Mouse (Mus musculus) liver, embryonic 14.5 days (tissue): ENCODE results near the gene Fcgrt. TPM values are rescaled to one million over a fixed set of nuclear protein-coding genes. Genes with fewer than 3 reads are reported as not detected.

Experiments used
- ATAC-seq: fragments of 200-750 bp; cut with Nextera tagmentation; 2 replicates; pipeline ENCODE4 v1.8.0; 2017; ENCODE audit warnings: moderate number of reproducible peaks, mild to moderate bottlenecking, moderate library complexity; ENCODE audit not compliant: insufficient read depth
- DNase-seq, 3 experiments: peaks; one replicate each; pipeline ENCODE4 v3.0.0-alpha.2; 2012 to 2013; ENCODE audit warnings: low read depth in 3 of 3, low spot score in 3 of 3
- H3K27ac ChIP-seq: fragments of 300-500 bp; sonication (generic); 2 replicates; pipeline ENCODE4 v1.5.1; 2014; ENCODE audit warnings: moderate library complexity, mild to moderate bottlenecking, control low read depth, inconsistent platforms
- H3K27me3 ChIP-seq: fragments of 300-500 bp; sonication (generic); 2 replicates; pipeline ENCODE4 v1.6.1; 2014; ENCODE audit warnings: mild to moderate bottlenecking, low read length, moderate library complexity; ENCODE audit not compliant: control insufficient read depth, insufficient read depth
- H3K36me3 ChIP-seq: fragments of 300-500 bp; sonication (generic); replicated peaks from 2 replicates; pipeline ENCODE4 v1.6.1; 2014; ENCODE audit warnings: low read depth; ENCODE audit not compliant: control insufficient read depth, insufficient read depth
- H3K4me1 ChIP-seq, 2 experiments: fragments of 200-500 bp in 1 of 2; fragments of 300-500 bp in 1 of 2; sonication (generic) in 1 of 2; replicated peaks; 2 replicates each; pipeline ENCODE4 v1.6.1; 2012 to 2014; ENCODE audit warnings: antibody characterized with exemption in 1 of 2, inconsistent platforms in 1 of 2, low read length in 1 of 2; ENCODE audit not compliant: control insufficient read depth in 2 of 2, insufficient read depth in 2 of 2
- H3K4me2 ChIP-seq: fragments of 300-500 bp; sonication (generic); 2 replicates; pipeline ENCODE4 v1.6.1; 2014; ENCODE audit warnings: low read depth, mild to moderate bottlenecking, control low read depth, moderate library complexity
- H3K4me3 ChIP-seq, 2 experiments: fragments of 200-500 bp in 1 of 2; fragments of 300-500 bp in 1 of 2; sonication (generic) in 1 of 2; 2 replicates each; pipeline ENCODE4 v1.5.1; 2012 to 2014; ENCODE audit warnings: low read depth in 2 of 2, low read length in 2 of 2, mild to moderate bottlenecking in 2 of 2, control low read depth in 1 of 2, inconsistent platforms in 1 of 2, moderate library complexity in 1 of 2; ENCODE audit not compliant: insufficient read depth in 1 of 2
- H3K9ac ChIP-seq: fragments of 300-500 bp; sonication (generic); replicated peaks from 2 replicates; pipeline ENCODE4 v1.6.1; 2014; ENCODE audit warnings: mild to moderate bottlenecking, control low read depth, moderate library complexity
- H3K9me3 ChIP-seq: fragments of 300-500 bp; sonication (generic); 2 replicates; pipeline ENCODE4 v1.6.1; 2016; ENCODE audit warnings: low read length, mixed read lengths; ENCODE audit not compliant: control insufficient read depth
- CTCF ChIP-seq: IDR thresholded peaks from 2 replicates; pipeline ENCODE4 v1.5.1; 2016; ENCODE audit warnings: antibody characterized with exemption, low read depth, control low read depth
- EP300 ChIP-seq: IDR thresholded peaks from 2 replicates; pipeline ENCODE4 v1.6.1; 2016; ENCODE audit warnings: antibody characterized with exemption, low read depth
- WGBS: fragments of 180-500 bp; shearing (Covaris S2); extraction: QIAGEN DNeasy Blood & Tissue Kit; methylation state at CpG from one replicate; pipeline ENCODE4 v1.1.7; 2014; ENCODE audit not compliant: insufficient replicate concordance; 5-methylcytosine and 5-hydroxymethylcytosine counted together
- polyA plus RNA-seq, 2 experiments: library from polyadenylated mRNA; depleted of rRNA in 1 of 2; stranded (reverse) in 1 of 2; unstranded in 1 of 2; fragments of >200 nt; fragmentation: Nextera tagmentation in 1 of 2; extraction: Ambion mirVana in 1 of 2; gene quantifications; 2 replicates each; pipeline versions ENCODE4 v1.2.1 to v1.2.3; 2012 to 2014

The Fcgrt gene
- polyA plus RNA-seq, 2 experiments: 14.9 to 35.5 TPM

DNA sequence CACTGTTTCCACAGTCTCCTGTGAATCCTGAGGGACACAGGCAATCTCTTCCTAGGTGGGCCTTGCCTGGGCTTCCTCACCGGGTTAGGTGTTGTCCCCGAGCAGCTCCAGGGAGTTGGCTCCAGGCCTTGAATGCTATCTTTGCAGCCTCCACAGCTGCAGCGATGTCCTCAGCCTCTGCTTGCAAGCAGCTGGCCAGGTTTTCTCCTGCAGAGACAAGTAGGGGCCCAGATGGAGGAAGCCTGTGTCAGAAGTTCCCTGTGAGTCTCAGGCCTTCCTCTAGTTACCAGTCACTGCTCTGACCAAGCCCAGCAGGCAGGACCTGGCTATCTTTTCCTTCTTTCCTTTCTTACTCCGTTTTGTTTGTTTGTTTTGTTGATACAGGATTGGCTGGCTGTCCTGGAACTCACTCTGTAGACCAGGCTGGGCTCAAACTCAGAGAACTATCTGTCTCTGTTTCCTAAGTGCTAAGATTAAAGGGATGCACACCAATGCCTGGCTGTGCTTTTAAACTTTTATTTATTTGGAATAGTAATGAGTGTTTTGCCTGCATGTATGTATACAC lies 45.0 kb upstream of the Fcgrt start:
- no peak overlapping the region for H3K4me2 ChIP-seq
- WGBS: 60% methylated on average over 4 of the region's 4 CpGs
- DNase-seq (no peak), ATAC-seq (no peak)
- no peak overlapping the region for H3K9ac ChIP-seq
- peaks cover 5 to 10% of the 10 kb centered on the region in 2 experiments; a peak in 3 of 4 replicates for H3K4me1 ChIP-seq
- no peaks in the 10 kb centered on the region for H3K36me3 ChIP-seq
- no peaks in the 10 kb centered on the region for H3K9me3 ChIP-seq
- no peaks in the 10 kb centered on the region for H3K27me3 ChIP-seq
- TF ChIP-seq CTCF: no peak
- no peak for TF ChIP-seq EP300
- no peak overlapping the region for H3K27ac ChIP-seq
- no peak overlapping the region for H3K4me3 ChIP-seq

DNA sequence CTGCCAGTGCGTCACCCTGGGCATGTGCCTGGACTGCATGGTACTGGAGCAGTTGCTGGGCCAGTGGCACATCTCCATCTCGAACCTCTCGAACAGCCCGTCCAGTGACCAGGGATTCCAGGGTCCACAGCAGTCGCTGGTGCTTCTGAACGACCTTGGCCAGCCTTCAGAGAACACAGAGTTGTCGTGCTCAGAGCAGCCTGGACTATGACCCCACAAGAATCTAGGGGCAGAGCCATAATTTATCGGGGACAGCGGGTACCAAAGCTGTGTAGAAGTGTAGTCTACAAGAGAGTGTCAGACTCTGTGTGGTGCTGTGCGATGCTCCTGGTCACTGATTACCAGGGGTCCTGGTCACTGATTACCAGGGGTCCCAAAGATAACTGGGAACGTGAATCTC lies 44.2 kb upstream of the Fcgrt start:
- no peak overlapping the region for H3K27ac ChIP-seq
- DNase-seq (no peak), ATAC-seq (no peak)
- no peak overlapping the region for H3K9ac ChIP-seq
- peaks cover 0 to 7% of the 10 kb centered on the region in 2 experiments; a peak in 1 of 4 replicates for H3K4me1 ChIP-seq
- WGBS: 81% methylated on average over 11 of the region's 11 CpGs
- H3K4me2 ChIP-seq: no peak overlapping the region
- H3K9me3 ChIP-seq: no peaks in the 10 kb centered on the region
- TF ChIP-seq EP300 (no peak), CTCF (no peak)
- H3K27me3 ChIP-seq: no peaks in the 10 kb centered on the region
- H3K36me3 ChIP-seq: no peaks in the 10 kb centered on the region
- H3K4me3 ChIP-seq: no peak overlapping the region

DNA sequence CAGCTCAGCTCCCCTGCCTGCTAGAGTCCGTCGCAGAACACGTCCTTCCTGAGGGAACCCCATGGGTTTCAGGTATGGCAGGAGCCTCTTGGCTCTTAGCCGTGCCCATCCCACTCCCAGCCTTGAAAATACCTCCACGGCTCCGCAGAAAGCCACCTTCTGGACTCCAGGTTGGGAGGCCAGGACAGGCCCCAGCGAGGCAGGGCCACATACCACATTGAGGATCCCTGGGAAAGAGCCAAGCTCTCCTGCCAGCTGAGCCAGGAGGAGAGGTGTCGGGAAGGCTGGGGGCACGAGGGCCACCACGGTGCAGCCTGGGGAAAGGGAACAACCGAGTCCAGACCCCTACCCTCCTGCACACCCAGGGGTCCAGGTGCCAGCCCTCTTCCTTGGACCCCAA lies 43.6 kb upstream of the Fcgrt start:
- Histone ChIP-seq H3K27ac (no peak overlapping the region), H3K4me3 (no peak overlapping the region), H3K4me1 (peaks cover 0 to 7% of the 10 kb centered on the region in 2 experiments; a peak in 1 of 4 replicates), H3K9me3 (no peaks in the 10 kb centered on the region), H3K36me3 (no peaks in the 10 kb centered on the region), H3K9ac (no peak overlapping the region), H3K4me2 (no peak overlapping the region), H3K27me3 (no peaks in the 10 kb centered on the region)
- ATAC-seq: no peak
- DNase-seq: no peak
- WGBS: 85% methylated on average over 11 of the region's 11 CpGs
- TF ChIP-seq CTCF (no peak), EP300 (no peak)

- no peaks in the 10 kb centered on the region for H3K27me3 ChIP-seq
- no peaks in the 10 kb centered on the region for H3K9me3 ChIP-seq
- H3K27ac ChIP-seq: no peak overlapping the region
- no peak overlapping the region for H3K4me2 ChIP-seq
- no peak overlapping the region for H3K4me3 ChIP-seq
- 0 out of 4 replicates have a peak, but pooled peaks cover 0 to 1% of the 10 kb centered on the region in 2 experiments for H3K4me1 ChIP-seq
- WGBS: 90% methylated on average over 8 of the region's 8 CpGs
- DNase-seq: no peak
- ATAC-seq: no peak
- no peak overlapping the region for H3K9ac ChIP-seq
- no peaks in the 10 kb centered on the region for H3K36me3 ChIP-seq
- TF ChIP-seq CTCF: no peak
- no peak for TF ChIP-seq EP300
Measured at GRCm38 (mm10) chr7:45145460-45145859, 41.8 kb upstream of the Fcgrt start.

- H3K9me3 ChIP-seq: no peaks in the 10 kb centered on the region
- H3K9ac ChIP-seq: no peak overlapping the region
- DNase-seq (no peak), ATAC-seq (no peak)
- H3K27ac ChIP-seq: no peak overlapping the region
- no peak overlapping the region for H3K4me2 ChIP-seq
- no peak overlapping the region for H3K4me3 ChIP-seq
- 0 out of 4 replicates have a peak, but pooled peaks cover 0 to 3% of the 10 kb centered on the region in 2 experiments for H3K4me1 ChIP-seq
- WGBS: 78% methylated on average over 13 of the region's 13 CpGs
- H3K36me3 ChIP-seq: no peaks in the 10 kb centered on the region
- no peak for TF ChIP-seq CTCF
- no peak for TF ChIP-seq EP300
- no peaks in the 10 kb centered on the region for H3K27me3 ChIP-seq
Measured at GRCm38 (mm10) chr7:45144368-45145174, 40.9 kb upstream of the Fcgrt start.
